Mouse (Mus musculus) liver, postnatal 0 days (tissue): ENCODE data around the gene Ing3.

Experiments used
- CTCF ChIP-seq: sonication (generic); IDR thresholded peaks from 2 replicates; pipeline ENCODE4 v1.5.1; 2016; ENCODE audit warnings: antibody characterized with exemption, low read depth
- EP300 ChIP-seq: IDR thresholded peaks from 2 replicates; pipeline ENCODE4 v1.6.1; 2016; ENCODE audit warnings: antibody characterized with exemption, low read depth, mild to moderate bottlenecking

GRCm38 (mm10) chr6:22021315-22021714 lies 71.9 kb downstream of the Ing3 start:
- TF ChIP-seq CTCF: no peak
- no peak for TF ChIP-seq EP300
